Mouse (Mus musculus) MEL (cell line): ENCODE results near the gene Agxt. TPM values are rescaled to one million over a fixed set of nuclear protein-coding genes. Genes with fewer than 3 reads are reported as not detected.

ENCODE experiments used
- DNase-seq: peaks from one replicate; pipeline ENCODE4 v3.0.0; 2011; ENCODE audit warnings: low read depth, low spot score
- H3K27ac ChIP-seq: 2 replicates; pipeline ENCODE4 v1.5.1; 2012; ENCODE audit warnings: low read depth, mild to moderate bottlenecking, control low read depth, low read length, moderate library complexity; ENCODE audit not compliant: control insufficient read depth
- H3K27me3 ChIP-seq, 2 experiments: fragments of 150-350 bp in 1 of 2; sonication (generic) in 1 of 2; 2 replicates each; pipeline ENCODE4 v1.6.1; 2012; ENCODE audit warnings: low read length in 2 of 2, mild to moderate bottlenecking in 2 of 2, improper control_type of control experiment in 1 of 2, moderate library complexity in 1 of 2; ENCODE audit not compliant: insufficient read depth in 2 of 2, control insufficient read depth in 1 of 2
- H3K36me3 ChIP-seq, 2 experiments: 2 replicates each; pipeline ENCODE4 v1.6.1; 2012 to 2014; ENCODE audit warnings: low read length in 2 of 2, improper control_type of control experiment in 1 of 2, inconsistent platforms in 1 of 2, mild to moderate bottlenecking in 1 of 2; ENCODE audit not compliant: insufficient read depth in 2 of 2, control insufficient read depth in 1 of 2
- H3K4me1 ChIP-seq, 2 experiments: fragments of 150-350 bp in 1 of 2; sonication (generic) in 1 of 2; 2 replicates each; pipeline ENCODE4 v1.6.1; 2012; ENCODE audit warnings: low read length in 2 of 2, improper control_type of control experiment in 1 of 2, mild to moderate bottlenecking in 1 of 2; ENCODE audit not compliant: insufficient read depth in 2 of 2, control insufficient read depth in 1 of 2
- H3K4me3 ChIP-seq, 2 experiments: fragments of 150-350 bp in 1 of 2; sonication (generic) in 1 of 2; 2 replicates each; pipeline ENCODE4 v1.5.1; 2012; ENCODE audit warnings: low read depth in 2 of 2, low read length in 2 of 2, mild to moderate bottlenecking in 2 of 2, moderate library complexity in 2 of 2, control low read depth in 1 of 2, improper control_type of control experiment in 1 of 2; ENCODE audit not compliant: control insufficient read depth in 1 of 2, insufficient read depth in 1 of 2
- H3K79me2 ChIP-seq: 2 replicates; pipeline ENCODE4 v1.6.1; 2012; ENCODE audit warnings: mild to moderate bottlenecking, low read length, moderate library complexity; ENCODE audit not compliant: control insufficient read depth, poor library complexity, insufficient read depth
- H3K9ac ChIP-seq: 2 replicates; pipeline ENCODE4 v1.6.1; 2012; ENCODE audit warnings: low read depth, mild to moderate bottlenecking, control low read depth, low read length, moderate library complexity; ENCODE audit not compliant: control insufficient read depth, poor library complexity, severe bottlenecking
- H3K9me3 ChIP-seq: fragments of 150-350 bp; sonication (generic); replicated peaks from 2 replicates; pipeline ENCODE4 v1.6.1; 2012; ENCODE audit warnings: mild to moderate bottlenecking, low read length, improper control_type of control experiment, moderate library complexity; ENCODE audit not compliant: insufficient read depth
- BHLHE40 ChIP-seq: IDR thresholded peaks from 2 replicates; pipeline ENCODE4 v1.6.1; 2012; ENCODE audit warnings: low read depth, mild to moderate bottlenecking, inconsistent platforms, low read length, improper control_type of control experiment, borderline replicate concordance
- CHD1 ChIP-seq: IDR thresholded peaks from 2 replicates; pipeline ENCODE4 v1.6.1; 2012; ENCODE audit warnings: low read depth, mild to moderate bottlenecking, inconsistent platforms, low read length, improper control_type of control experiment
- CHD2 ChIP-seq: IDR thresholded peaks from 2 replicates; pipeline ENCODE4 v1.6.1; 2011; ENCODE audit warnings: low read length, improper control_type of control experiment
- CTCF ChIP-seq, 3 experiments: IDR thresholded peaks in 2 of 3; conservative IDR thresholded peaks in 1 of 3; 2 replicates each; pipeline ENCODE4 v1.5.1; 2011 to 2012; ENCODE audit warnings: low read length in 3 of 3, low read depth in 2 of 3, mild to moderate bottlenecking in 2 of 3, improper control_type of control experiment in 1 of 3, inconsistent platforms in 1 of 3, mixed read lengths in 1 of 3, moderate library complexity in 1 of 3; ENCODE audit not compliant: control insufficient read depth in 1 of 3, insufficient read depth in 1 of 3, poor library complexity in 1 of 3, severe bottlenecking in 1 of 3
- E2F4 ChIP-seq: IDR thresholded peaks from 2 replicates; pipeline ENCODE4 v1.6.1; 2011; ENCODE audit warnings: low read depth, low read length, improper control_type of control experiment, borderline replicate concordance
- EP300 ChIP-seq, 2 experiments: IDR thresholded peaks; 2 replicates each; pipeline ENCODE4 v1.6.1; 2011; ENCODE audit warnings: improper control_type of control experiment in 2 of 2, low read length in 2 of 2, low read depth in 1 of 2, mild to moderate bottlenecking in 1 of 2
- ETS1 ChIP-seq: IDR thresholded peaks from 2 replicates; pipeline ENCODE4 v1.6.1; 2012; ENCODE audit warnings: low read depth, mild to moderate bottlenecking, inconsistent platforms, low read length, improper control_type of control experiment, moderate library complexity
- GATA1 ChIP-seq: IDR thresholded peaks from 2 replicates; pipeline ENCODE4 v1.6.1; 2011; ENCODE audit warnings: low read depth, low read length, improper control_type of control experiment
- HCFC1 ChIP-seq: IDR thresholded peaks from 2 replicates; pipeline ENCODE4 v1.6.1; 2012; ENCODE audit warnings: low read depth, mild to moderate bottlenecking, inconsistent platforms, low read length, improper control_type of control experiment, moderate library complexity
- KAT2A ChIP-seq: conservative IDR thresholded peaks from 2 replicates; pipeline ENCODE4 v1.6.1; 2012; ENCODE audit warnings: low read depth, low read length, improper control_type of control experiment, inconsistent platforms
- MAFK ChIP-seq: IDR thresholded peaks from 2 replicates; pipeline ENCODE4 v1.6.1; 2011; ENCODE audit warnings: low read depth, mild to moderate bottlenecking, low read length, improper control_type of control experiment, borderline replicate concordance
- MAX ChIP-seq: IDR thresholded peaks from 2 replicates; pipeline ENCODE4 v1.6.1; 2011; ENCODE audit warnings: low read length, improper control_type of control experiment
- MAZ ChIP-seq: IDR thresholded peaks from 2 replicates; pipeline ENCODE4 v1.6.1; 2012; ENCODE audit warnings: low read depth, mild to moderate bottlenecking, inconsistent platforms, low read length, improper control_type of control experiment
- MYB ChIP-seq: IDR thresholded peaks from 2 replicates; pipeline ENCODE4 v1.6.1; 2011; ENCODE audit warnings: mild to moderate bottlenecking, low read depth, low read length, improper control_type of control experiment
- NELFE ChIP-seq: IDR thresholded peaks from 2 replicates; pipeline ENCODE4 v1.6.1; 2011; ENCODE audit warnings: low read depth, low read length, improper control_type of control experiment
- NRF1 ChIP-seq: IDR thresholded peaks from 2 replicates; pipeline ENCODE4 v1.6.1; 2014; ENCODE audit warnings: low read depth, mild to moderate bottlenecking, inconsistent platforms, low read length, improper control_type of control experiment, moderate library complexity; ENCODE audit not compliant: poor library complexity, insufficient read depth, severe bottlenecking
- POLR2A ChIP-seq, 2 experiments: IDR thresholded peaks; 2 replicates each; pipeline ENCODE4 v1.6.1; 2011 to 2012; ENCODE audit warnings: low read length in 2 of 2, mild to moderate bottlenecking in 2 of 2, control low read depth in 1 of 2, improper control_type of control experiment in 1 of 2, low read depth in 1 of 2, moderate library complexity in 1 of 2; ENCODE audit not compliant: control insufficient read depth in 1 of 2, insufficient read depth in 1 of 2, poor library complexity in 1 of 2
- POLR2AphosphoS2 ChIP-seq: IDR thresholded peaks from 2 replicates; pipeline ENCODE4 v1.6.1; 2011; ENCODE audit warnings: low read length, improper control_type of control experiment
- POLR2AphosphoS5 ChIP-seq: IDR thresholded peaks from 2 replicates; pipeline ENCODE4 v1.6.1; 2012; ENCODE audit warnings: low read depth, borderline replicate concordance, mild to moderate bottlenecking, inconsistent platforms, low read length, moderate library complexity, mixed read lengths
- RAD21 ChIP-seq: IDR thresholded peaks from 2 replicates; pipeline ENCODE4 v1.6.1; 2011; ENCODE audit warnings: mild to moderate bottlenecking, low read depth, low read length, improper control_type of control experiment
- SIN3A ChIP-seq: IDR thresholded peaks from 2 replicates; pipeline ENCODE4 v1.6.1; 2012; ENCODE audit warnings: low read length, improper control_type of control experiment, inconsistent platforms
- TBP ChIP-seq: IDR thresholded peaks from 2 replicates; pipeline ENCODE4 v1.8.0; 2011; ENCODE audit warnings: low read depth, low read length, improper control_type of control experiment
- TCF12 ChIP-seq: IDR thresholded peaks from 2 replicates; pipeline ENCODE4 v1.6.1; 2014; ENCODE audit warnings: low read depth, mild to moderate bottlenecking, inconsistent platforms, low read length, improper control_type of control experiment, moderate library complexity
- USF1 ChIP-seq: IDR thresholded peaks from 2 replicates; pipeline ENCODE4 v1.6.1; 2014; ENCODE audit warnings: low read depth, mild to moderate bottlenecking, inconsistent platforms, low read length, improper control_type of control experiment, moderate library complexity
- USF2 ChIP-seq, 2 experiments: IDR thresholded peaks; 2 replicates each; pipeline ENCODE4 v1.6.1; 2011 to 2012; ENCODE audit warnings: improper control_type of control experiment in 2 of 2, low read length in 2 of 2, borderline replicate concordance in 1 of 2, inconsistent platforms in 1 of 2, low read depth in 1 of 2, mild to moderate bottlenecking in 1 of 2; ENCODE audit not compliant: insufficient read depth in 1 of 2
- ZC3H11A ChIP-seq: IDR thresholded peaks from 2 replicates; pipeline ENCODE4 v1.6.1; 2012; ENCODE audit warnings: low read depth, mild to moderate bottlenecking, inconsistent platforms, low read length, improper control_type of control experiment
- ZKSCAN1 ChIP-seq: IDR thresholded peaks from 2 replicates; pipeline ENCODE4 v1.6.1; 2012; ENCODE audit warnings: low read depth, mild to moderate bottlenecking, inconsistent platforms, low read length, improper control_type of control experiment, moderate library complexity
- ZMIZ1 ChIP-seq: IDR thresholded peaks from 2 replicates; pipeline ENCODE4 v1.6.1; 2012; ENCODE audit warnings: low read depth, mild to moderate bottlenecking, inconsistent platforms, low read length, improper control_type of control experiment, moderate library complexity
- ZNF384 ChIP-seq: IDR thresholded peaks from 2 replicates; pipeline ENCODE4 v1.6.1; 2012; ENCODE audit warnings: low read depth, mild to moderate bottlenecking, inconsistent platforms, low read length, improper control_type of control experiment
- polyA plus RNA-seq, 2 experiments: library from polyadenylated mRNA; stranded (reverse) in 1 of 2; unstranded in 1 of 2; fragments of >175 nt in 1 of 2; fragments of >200 nt in 1 of 2; gene quantifications; 2 replicates each; pipeline versions ENCODE4 v1.2.1 to v1.2.4; 2012; ENCODE audit warnings: low replicate concordance in 2 of 2, low read depth in 1 of 2; ENCODE audit not compliant: insufficient read length in 2 of 2, insufficient read depth in 1 of 2, missing spikeins in 1 of 2
- total RNA-seq: library from RNA; depleted of rRNA; stranded (reverse); fragments of 300-350 nt; gene quantifications from 2 replicates; pipeline ENCODE4 v1.2.3, GENCODE M21; 2012

Gene Agxt
- total and polyA plus RNA-seq, 3 experiments, result not detected

GRCm38 (mm10) chr1:93158916-93159315 lies 23.9 kb downstream of the Agxt start:
- Histone ChIP-seq H3K27me3 (no peaks in the 10 kb centered on the region), H3K4me1 (no peaks in the 10 kb centered on the region), H3K9ac (no peak overlapping the region), H3K36me3 (no peaks in the 10 kb centered on the region), H3K79me2 (no peaks in the 10 kb centered on the region), H3K4me3 (no peak overlapping the region), H3K27ac (no peak overlapping the region), H3K9me3 (no peaks in the 10 kb centered on the region)
- no peak for DNase-seq
- no peak for TF ChIP-seq MAFK
- TF ChIP-seq MAZ, result no peak
- no peak for TF ChIP-seq TBP
- no peak for TF ChIP-seq ZNF384
- no peak for TF ChIP-seq GATA1
- no peak for TF ChIP-seq E2F4
- no peak for TF ChIP-seq HCFC1
- TF ChIP-seq CHD1, result no peak
- TF ChIP-seq POLR2A (IDR thresholded peaks at IDR 0.05; ENCODE audit: control insufficient read depth in 1 of 2, insufficient read depth in 1 of 2, low read depth in 1 of 2, low read length in 2 of 2, poor library complexity in 1 of 2), result no peak
- no peak for TF ChIP-seq USF2 (IDR thresholded peaks at IDR 0.05; ENCODE audit: borderline replicate concordance in 1 of 2, insufficient read depth in 1 of 2, low read depth in 1 of 2, low read length in 2 of 2)
- TF ChIP-seq ZKSCAN1, result no peak
- no peak for TF ChIP-seq TCF12
- no peak for TF ChIP-seq MYB
- no peak for TF ChIP-seq KAT2A
- TF ChIP-seq ZC3H11A, result no peak
- TF ChIP-seq USF1, result no peak
- TF ChIP-seq CHD2, result no peak
- TF ChIP-seq BHLHE40, result no peak

DNA sequence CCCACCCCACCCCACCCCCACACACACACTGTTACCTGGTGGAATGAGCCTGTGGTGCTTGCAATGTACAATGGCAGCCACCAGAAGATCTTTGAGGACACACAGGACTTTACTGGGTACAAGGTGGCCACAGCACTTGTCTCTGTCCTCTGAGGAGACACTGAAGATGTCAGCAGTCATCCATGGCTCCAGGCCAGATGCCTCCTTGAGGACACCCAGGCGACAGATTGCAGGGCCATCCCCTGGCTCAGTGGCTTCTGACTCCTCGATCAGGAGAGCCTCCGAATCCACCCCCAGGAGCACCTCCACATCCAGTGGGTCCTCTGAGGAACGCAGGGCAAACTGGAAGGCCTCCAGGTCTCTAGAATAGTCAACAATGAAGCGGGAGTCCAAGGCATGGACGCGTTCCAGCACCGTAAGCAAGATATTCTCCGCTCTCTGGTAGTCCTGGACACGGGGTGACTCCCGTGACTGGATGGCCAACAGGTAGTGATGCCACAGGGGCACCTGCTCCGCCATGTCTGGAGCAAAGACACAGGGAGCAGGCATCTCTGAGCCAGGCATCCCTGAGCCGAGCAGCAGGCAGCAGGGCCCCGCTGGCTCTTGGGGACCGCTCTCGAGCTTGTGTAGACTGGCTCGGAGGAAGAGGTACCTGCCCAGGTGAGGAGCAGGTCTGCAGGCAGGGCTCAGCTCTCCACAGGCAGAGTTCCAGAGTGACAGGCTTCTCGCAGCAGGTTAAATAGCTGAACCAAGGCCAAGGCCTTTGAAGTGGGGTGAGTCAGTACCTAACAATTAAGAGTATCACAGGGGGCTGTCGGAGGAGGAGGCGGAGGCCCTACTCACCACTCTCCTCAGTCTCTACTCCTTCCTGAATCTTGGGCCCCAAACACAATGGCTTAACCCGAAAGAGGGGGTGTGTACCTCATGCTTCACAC lies 24.8 kb downstream of the Agxt start:
- Histone ChIP-seq H3K27ac (no peak overlapping the region), H3K27me3 (no peaks in the 10 kb centered on the region), H3K4me3 (no peak overlapping the region), H3K4me1 (no peaks in the 10 kb centered on the region), H3K36me3 (no peaks in the 10 kb centered on the region)
- DNase-seq, result no peak
- no peak for TF ChIP-seq CTCF (IDR thresholded peaks at IDR 0.05 in 2 of 3, conservative IDR thresholded peaks at IDR 0.05 in 1 of 3; ENCODE audit: control insufficient read depth in 1 of 3, insufficient read depth in 1 of 3, low read depth in 2 of 3, low read length in 3 of 3, poor library complexity in 1 of 3, severe bottlenecking in 1 of 3)
- TF ChIP-seq RAD21, result no peak
- TF ChIP-seq ZNF384, result no peak
- no peak for TF ChIP-seq NRF1
- TF ChIP-seq EP300 (IDR thresholded peaks at IDR 0.05; ENCODE audit: low read depth in 1 of 2, low read length in 2 of 2), result no peak
- no peak for TF ChIP-seq SIN3A
- TF ChIP-seq HCFC1, result no peak
- TF ChIP-seq POLR2AphosphoS2, result no peak
- no peak for TF ChIP-seq ZC3H11A
- no peak for TF ChIP-seq ETS1
- TF ChIP-seq NELFE, result no peak
- TF ChIP-seq POLR2AphosphoS5, result no peak
- no peak for TF ChIP-seq ZMIZ1
- TF ChIP-seq MAX, result no peak
- TF ChIP-seq CHD1, result no peak
- TF ChIP-seq MAFK, result no peak
- TF ChIP-seq, all 39 proteins: peak for 0
- no peaks in the 10 kb centered on the region for H3K9me3 ChIP-seq
- no peak overlapping the region for H3K9ac ChIP-seq
- no peaks in the 10 kb centered on the region for H3K79me2 ChIP-seq
